Mouse (Mus musculus): ENCODE results near the gene Dvl1.

Dvl1 gene

GRCm38 (mm10) chr4:155839483-155839910 is 7.7 kb upstream of the Dvl1 start, which contains the start of gene Mxra8:
Gene Mxra8, plus strand, starts transcription at chr4:155839680.
- DNase-seq (ENCODE audit: low read depth, low spot score), result peak; percentile 76

- no peak for DNase-seq (ENCODE audit: low read depth, low spot score)
Measured at GRCm38 (mm10) chr4:155840076-155841002, 6.9 kb upstream of the Dvl1 start.

GRCm38 (mm10) chr4:155841003-155841454 is 6.2 kb upstream of the Dvl1 start:
- DNase-seq (ENCODE audit: low read depth, low spot score), result no peak

- no peak for DNase-seq (ENCODE audit: low read depth, low spot score)
Measured at GRCm38 (mm10) chr4:155841651-155842270, 5.4 kb upstream of the Dvl1 start.

GRCm38 (mm10) chr4:155843231-155843630 is 4.0 kb upstream of the Dvl1 start:
- DNase-seq (ENCODE audit: low read depth, low spot score), result no peak

- DNase-seq (ENCODE audit: low read depth, low spot score), result no peak
Measured at GRCm38 (mm10) chr4:155847591-155848352, 570 bp downstream of the Dvl1 start.

GRCm38 (mm10) chr4:155848434-155849095 is 1.4 kb downstream of the Dvl1 start:
- no peak for DNase-seq (ENCODE audit: low read depth, low spot score)

GRCm38 (mm10) chr4:155849391-155849790 is 2.2 kb downstream of the Dvl1 start:
- no peak for DNase-seq (ENCODE audit: low read depth, low spot score)

- DNase-seq (ENCODE audit: low read depth, low spot score), result no peak
Measured at GRCm38 (mm10) chr4:155849792-155850451, 2.7 kb downstream of the Dvl1 start.

- no peak for DNase-seq (ENCODE audit: low read depth, low spot score)
Measured at GRCm38 (mm10) chr4:155851368-155851767, 4.2 kb downstream of the Dvl1 start.

- DNase-seq (ENCODE audit: low read depth, low spot score), result no peak
Measured at GRCm38 (mm10) chr4:155851951-155852411, 4.8 kb downstream of the Dvl1 start.

- DNase-seq (ENCODE audit: low read depth, low spot score), result no peak
Measured at GRCm38 (mm10) chr4:155853421-155853820, 6.2 kb downstream of the Dvl1 start.

- no peak for DNase-seq (ENCODE audit: low read depth, low spot score)
Measured at GRCm38 (mm10) chr4:155854991-155855390, 7.8 kb downstream of the Dvl1 start.

GRCm38 (mm10) chr4:155856071-155856470 is 8.9 kb downstream of the Dvl1 start:
- DNase-seq (ENCODE audit: low read depth, low spot score), result no peak

- no peak for DNase-seq (ENCODE audit: low read depth, low spot score)
Measured at GRCm38 (mm10) chr4:155856881-155857280, 9.7 kb downstream of the Dvl1 start.

GRCm38 (mm10) chr4:155859318-155859717 is 12.1 kb downstream of the Dvl1 start:
- DNase-seq (ENCODE audit: low read depth, low spot score), result peak; percentile 60

- DNase-seq (ENCODE audit: low read depth, low spot score), result no peak
Measured at GRCm38 (mm10) chr4:155861787-155862186, 14.6 kb downstream of the Dvl1 start.

GRCm38 (mm10) chr4:155863001-155863400 is 15.8 kb downstream of the Dvl1 start, which contains the start of gene Tas1r3:
Gene Tas1r3, minus strand, starts transcription at chr4:155863362.
- no peak for DNase-seq (ENCODE audit: low read depth, low spot score)

GRCm38 (mm10) chr4:155868614-155869298 is 21.6 kb downstream of the Dvl1 start:
- DNase-seq (ENCODE audit: low read depth, low spot score), result no peak

Data from embryo, embryonic 11.5 days (tissue).